Mouse (Mus musculus) heart, embryonic 15.5 days (tissue): ENCODE measurements at regions not wholly inside any gene's neighbourhood (a gene's known extent, or its start where the extent isn't known, plus 50 kb on each side); places are given as distances from the start of the nearest gene placed in this dataset.

Experiments
- ATAC-seq: fragments of 200-750 bp; cut with Nextera tagmentation; replicated peaks from 2 replicates; pipeline ENCODE4 v1.8.0; 2017; ENCODE audit warnings: low read depth, moderate TSS enrichment; ENCODE audit not compliant: insufficient number of reproducible peaks, insufficient read depth, low FRiP score
- H3K27ac ChIP-seq: fragments of 300-500 bp; sonication (generic); 2 replicates; pipeline ENCODE4 v1.5.1; 2015; ENCODE audit warnings: mild to moderate bottlenecking, inconsistent platforms
- H3K27me3 ChIP-seq: fragments of 300-500 bp; sonication (generic); 2 replicates; pipeline ENCODE4 v1.6.1; 2015; ENCODE audit warnings: inconsistent platforms
- H3K36me3 ChIP-seq: fragments of 300-500 bp; sonication (generic); 2 replicates; pipeline ENCODE4 v1.6.1; 2015; ENCODE audit warnings: mild to moderate bottlenecking, inconsistent platforms
- H3K4me1 ChIP-seq: fragments of 300-500 bp; sonication (generic); replicated peaks from 2 replicates; pipeline ENCODE4 v1.6.1; 2015; ENCODE audit warnings: inconsistent platforms
- H3K4me2 ChIP-seq: fragments of 300-500 bp; sonication (generic); 2 replicates; pipeline ENCODE4 v1.6.1; 2015; ENCODE audit warnings: inconsistent platforms, mild to moderate bottlenecking, moderate library complexity
- H3K4me3 ChIP-seq: fragments of 300-500 bp; sonication (generic); 2 replicates; pipeline ENCODE4 v1.5.1; 2015; ENCODE audit warnings: mild to moderate bottlenecking, inconsistent platforms
- H3K9ac ChIP-seq: fragments of 300-500 bp; sonication (generic); 2 replicates; pipeline ENCODE4 v1.6.1; 2015; ENCODE audit warnings: mild to moderate bottlenecking, inconsistent platforms
- H3K9me3 ChIP-seq: fragments of 300-500 bp; sonication (generic); replicated peaks from 2 replicates; pipeline ENCODE4 v1.6.1; 2016; ENCODE audit warnings: inconsistent platforms
- WGBS: fragments of 180-500 bp; shearing (Covaris S2); methylation state at CpG from one replicate; pipeline ENCODE4 v1.1.7; 2015; ENCODE audit warnings: mixed read lengths; 5-methylcytosine and 5-hydroxymethylcytosine counted together

- 87% methylated on average over 2 of the region's 2 CpGs for WGBS
- H3K36me3 ChIP-seq: no peaks in the 10 kb centered on the region
- no peaks in the 10 kb centered on the region for H3K9me3 ChIP-seq
- H3K4me1 ChIP-seq: no peaks in the 10 kb centered on the region
- no peak overlapping the region for H3K27ac ChIP-seq
- ATAC-seq: no peak
- no peak overlapping the region for H3K4me2 ChIP-seq
- H3K9ac ChIP-seq: no peak overlapping the region
- H3K27me3 ChIP-seq: no peaks in the 10 kb centered on the region
- no peak overlapping the region for H3K4me3 ChIP-seq
Measured at GRCm38 (mm10) chr4:56143827-56144226, 596.0 kb upstream of the Gm26657 start.

GRCm38 (mm10) chr4:56136837-56137236 lies 603.0 kb upstream of the Gm26657 start:
- Histone ChIP-seq H3K9me3 (no peaks in the 10 kb centered on the region), H3K27me3 (no peaks in the 10 kb centered on the region), H3K4me1 (no peaks in the 10 kb centered on the region), H3K4me3 (no peak overlapping the region), H3K36me3 (no peaks in the 10 kb centered on the region), H3K9ac (no peak overlapping the region), H3K27ac (no peak overlapping the region), H3K4me2 (no peak overlapping the region)
- no peak for ATAC-seq
- WGBS: 89% methylated on average over 3 of the region's 3 CpGs

GRCm38 (mm10) chr4:56134350-56134749 lies 602.1 kb upstream of the Klf4 start:
- 85% methylated on average over 5 of the region's 5 CpGs for WGBS
- Histone ChIP-seq H3K4me2 (no peak overlapping the region), H3K9me3 (no peaks in the 10 kb centered on the region), H3K9ac (no peak overlapping the region), H3K27me3 (no peaks in the 10 kb centered on the region), H3K27ac (no peak overlapping the region), H3K4me1 (no peaks in the 10 kb centered on the region), H3K4me3 (no peak overlapping the region), H3K36me3 (no peaks in the 10 kb centered on the region)
- ATAC-seq: no peak

- Histone ChIP-seq H3K27me3 (no peaks in the 10 kb centered on the region), H3K9ac (no peak overlapping the region), H3K9me3 (no peaks in the 10 kb centered on the region), H3K4me2 (no peak overlapping the region), H3K4me3 (no peak overlapping the region), H3K36me3 (no peaks in the 10 kb centered on the region), H3K27ac (no peak overlapping the region), H3K4me1 (peaks cover 10% of the 10 kb centered on the region; the same call in 1 of the 2 replicates)
- ATAC-seq: no peak
- 57% methylated on average over 8 of the region's 8 CpGs for WGBS
Measured at GRCm38 (mm10) chr4:56127730-56128482, 595.6 kb upstream of the Klf4 start.

- peak overlapping the region; percentile 58 for H3K27ac ChIP-seq
- H3K4me1 ChIP-seq: peaks cover 10% of the 10 kb centered on the region; the same call in 1 of the 2 replicates
- no peak overlapping the region for H3K4me3 ChIP-seq
- H3K9me3 ChIP-seq: no peaks in the 10 kb centered on the region
- no peak overlapping the region for H3K4me2 ChIP-seq
- H3K36me3 ChIP-seq: no peaks in the 10 kb centered on the region
- H3K27me3 ChIP-seq: no peaks in the 10 kb centered on the region
- peak; percentile 73; the same call in 1 of the 2 replicates for ATAC-seq
- H3K9ac ChIP-seq: no peak overlapping the region
Measured at GRCm38 (mm10) chr4:56124515-56124914, 592.2 kb upstream of the Klf4 start.

GRCm38 (mm10) chr4:56122198-56122597 lies 589.9 kb upstream of the Klf4 start:
- H3K4me2 ChIP-seq: no peak overlapping the region
- peaks cover 7% of the 10 kb centered on the region; the same call in 1 of the 2 replicates for H3K4me1 ChIP-seq
- no peaks in the 10 kb centered on the region for H3K36me3 ChIP-seq
- 88% methylated on average over 5 of the region's 5 CpGs for WGBS
- H3K27me3 ChIP-seq: no peaks in the 10 kb centered on the region
- no peak for ATAC-seq
- no peaks in the 10 kb centered on the region for H3K9me3 ChIP-seq
- H3K4me3 ChIP-seq: no peak overlapping the region
- H3K27ac ChIP-seq: no peak overlapping the region
- H3K9ac ChIP-seq: no peak overlapping the region

- peaks cover 7% of the 10 kb centered on the region; the same call in 1 of the 2 replicates for H3K4me1 ChIP-seq
- H3K9me3 ChIP-seq: no peaks in the 10 kb centered on the region
- no peak overlapping the region for H3K9ac ChIP-seq
- 70% methylated on average over 5 of the region's 5 CpGs for WGBS
- no peak overlapping the region for H3K4me3 ChIP-seq
- H3K27ac ChIP-seq: no peak overlapping the region
- no peaks in the 10 kb centered on the region for H3K36me3 ChIP-seq
- no peak overlapping the region for H3K4me2 ChIP-seq
- H3K27me3 ChIP-seq: no peaks in the 10 kb centered on the region
- ATAC-seq: no peak
Measured at GRCm38 (mm10) chr4:56121664-56122063, 589.4 kb upstream of the Klf4 start.

GRCm38 (mm10) chr4:56120357-56120756 lies 588.1 kb upstream of the Klf4 start:
- no peak overlapping the region for H3K4me3 ChIP-seq
- no peak for ATAC-seq
- peaks cover 7% of the 10 kb centered on the region; the same call in 1 of the 2 replicates for H3K4me1 ChIP-seq
- no peaks in the 10 kb centered on the region for H3K27me3 ChIP-seq
- no peaks in the 10 kb centered on the region for H3K36me3 ChIP-seq
- H3K9me3 ChIP-seq: no peaks in the 10 kb centered on the region
- no peak overlapping the region for H3K27ac ChIP-seq
- 80% methylated on average over 11 of the region's 11 CpGs for WGBS
- H3K9ac ChIP-seq: no peak overlapping the region
- H3K4me2 ChIP-seq: no peak overlapping the region

GRCm38 (mm10) chr4:56113701-56114196 lies 581.5 kb upstream of the Klf4 start:
- ATAC-seq: peak; percentile 97
- Histone ChIP-seq H3K9me3 (no peaks in the 10 kb centered on the region), H3K9ac (peak overlapping the region; percentile 21; the same call in 1 of the 2 replicates), H3K27ac (peak overlapping the region; percentile 97), H3K4me1 (peaks cover 18% of the 10 kb centered on the region), H3K4me3 (peak overlapping the region; percentile 28), H3K27me3 (no peaks in the 10 kb centered on the region), H3K36me3 (no peaks in the 10 kb centered on the region), H3K4me2 (peak overlapping the region; percentile 52)
- 5% methylated on average over 10 of the region's 10 CpGs for WGBS

GRCm38 (mm10) chr4:56112931-56113700 lies 580.9 kb upstream of the Klf4 start:
- Histone ChIP-seq H3K4me3 (peak overlapping the region; percentile 28), H3K9me3 (no peaks in the 10 kb centered on the region), H3K4me2 (peak overlapping the region; percentile 52), H3K27ac (peak overlapping the region; percentile 97), H3K4me1 (peaks cover 18% of the 10 kb centered on the region), H3K27me3 (no peaks in the 10 kb centered on the region), H3K36me3 (no peaks in the 10 kb centered on the region), H3K9ac (0 out of 2 replicates have a peak overlapping the region, but pooled peaks have one; percentile 21)
- WGBS: 40% methylated on average over 9 of the region's 9 CpGs
- ATAC-seq: peak; percentile 33; the same call in 1 of the 2 replicates

- no peaks in the 10 kb centered on the region for H3K27me3 ChIP-seq
- no peak overlapping the region for H3K27ac ChIP-seq
- H3K36me3 ChIP-seq: no peaks in the 10 kb centered on the region
- no peaks in the 10 kb centered on the region for H3K9me3 ChIP-seq
- no peak overlapping the region for H3K4me3 ChIP-seq
- 62% methylated on average over 4 of the region's 4 CpGs for WGBS
- H3K4me2 ChIP-seq: no peak overlapping the region
- no peaks in the 10 kb centered on the region for H3K4me1 ChIP-seq
- no peak overlapping the region for H3K9ac ChIP-seq
- ATAC-seq: no peak
Measured at GRCm38 (mm10) chr4:56106962-56107361, 574.7 kb upstream of the Klf4 start.
